In the genomic region with DNA sequence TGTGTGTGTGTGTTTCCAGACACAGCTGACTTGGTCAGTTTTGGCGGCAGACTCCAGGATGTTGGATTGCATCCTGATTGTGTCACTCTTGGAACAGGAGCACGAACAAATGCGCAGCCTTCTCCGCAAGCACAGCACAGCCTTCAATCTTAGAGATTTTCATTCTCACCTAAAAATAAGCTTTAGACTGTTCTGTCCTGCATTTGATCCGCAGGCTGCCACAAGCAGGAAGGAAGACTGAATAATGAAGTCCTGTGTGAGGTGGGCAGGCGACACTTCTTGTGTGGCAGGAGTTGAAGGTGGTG, we compare ENCODE assay signal across 10 mouse cellular contexts. TPM values are rescaled to one million over a fixed set of nuclear protein-coding genes. Genes with fewer than 3 reads are reported as not detected.
DNase-seq lines count a peak whose midpoint lies in the region; ATAC-seq and TF ChIP-seq lines count a peak whose summit lies in the region.
"Had no signal": no experiment of that assay in that cellular context is flagged by ENCODE, and none has a peak within 500 bp of the region (broad histone marks: within the 10 kb centered on the region; RNA-seq: fewer than 3 reads in every experiment).

No protein-coding gene starts in this region.

- peak overlapping the region; percentile 32 for H3K4me3 ChIP-seq in gastrocnemius, adult 2 months
- H3K4me3 ChIP-seq in midbrain, embryonic 10.5 days = no peak overlapping the region
- H3K4me3 ChIP-seq in hindbrain, embryonic 10.5 days = no peak overlapping the region
- H3K4me3 ChIP-seq: embryonic facial prominence, embryonic 12.5 days; liver, embryonic 13.5 days had no signal

- intact Hi-C loops in gastrocnemius, adult 2 months (cut with DNase I) = no loop called here

- peak; percentile 55 for ATAC-seq in frontal cortex, adult (ENCODE audit: low TSS enrichment)

- H3K27ac ChIP-seq in gastrocnemius, adult 2 months = peak overlapping the region; percentile 63
- H3K27ac ChIP-seq in midbrain, embryonic 10.5 days (replicated peaks) = no peak overlapping the region
- H3K27ac ChIP-seq in hindbrain, embryonic 10.5 days = no peak overlapping the region
- H3K27ac ChIP-seq: embryonic facial prominence, embryonic 12.5 days had no signal

- no peaks in the 10 kb centered on the region for H3K9me3 ChIP-seq in midbrain, embryonic 10.5 days (replicated peaks)
- H3K9me3 ChIP-seq in hindbrain, embryonic 10.5 days = no peaks in the 10 kb centered on the region
- H3K9me3 ChIP-seq: embryonic facial prominence, embryonic 12.5 days; liver, embryonic 13.5 days had no signal

- H3K27me3 ChIP-seq in midbrain, embryonic 10.5 days (ENCODE audit: low read depth, poor library complexity, severe bottlenecking) = no peaks in the 10 kb centered on the region
- peaks cover 4% of the 10 kb centered on the region; the same call in 1 of the 2 replicates for H3K27me3 ChIP-seq in hindbrain, embryonic 10.5 days (ENCODE audit: insufficient read depth, poor library complexity, severe bottlenecking)
- H3K27me3 ChIP-seq: embryonic facial prominence, embryonic 12.5 days; liver, embryonic 13.5 days had no signal

- peaks cover 13% of the 10 kb centered on the region for H3K36me3 ChIP-seq in midbrain, embryonic 10.5 days
- H3K36me3 ChIP-seq in hindbrain, embryonic 10.5 days = peaks cover 14% of the 10 kb centered on the region

- no peak for DNase-seq in frontal cortex, postnatal 14 days (ENCODE audit: low spot score in 2 of 2)
- peak; percentile 74 for DNase-seq in NIH3T3 (ENCODE audit: low read depth)
- DNase-seq in gastrocnemius, adult 2 months = peak; percentile 79
- DNase-seq in kidney, postnatal 4 days = peak; percentile 59 to 68
- DNase-seq in spleen, adult 12 weeks (ENCODE audit: low spot score) = no peak
- no peak for DNase-seq in midbrain, embryonic 10.5 days (ENCODE audit: low spot score)
- no peak for DNase-seq in hindbrain, embryonic 10.5 days (ENCODE audit: low spot score)
- DNase-seq: liver, embryonic 13.5 days had no signal

- peaks cover 43% of the 10 kb centered on the region for H3K4me1 ChIP-seq in midbrain, embryonic 10.5 days
- H3K4me1 ChIP-seq in hindbrain, embryonic 10.5 days (replicated peaks) = peaks cover 41% of the 10 kb centered on the region

- TF ChIP-seq CTCF in gastrocnemius, adult 2 months (IDR thresholded peaks at IDR 0.05) = no peak

- 78% methylated on average over 6 of the region's 6 CpGs for WGBS in midbrain, embryonic 10.5 days
- 75% methylated on average over 6 of the region's 6 CpGs for WGBS in hindbrain, embryonic 10.5 days

RNA-seq across cellular contexts. Expression of gene Sept8, which starts 10.1 kb away (rescaled TPM):
- total RNA-seq in gastrocnemius, adult 2 months (2021) = 10 to 100 TPM in 1 of 2 experiments, 1 to 10 TPM in 1; 9.5 to 14.0 TPM
- 17.3 and 18.0 TPM in 2 replicates for polyA plus RNA-seq in midbrain, embryonic 10.5 days (2016; fragmentation: Nextera tagmentation; extraction: Ambion mirVana)
- polyA plus RNA-seq in hindbrain, embryonic 10.5 days (2016; fragmentation: Nextera tagmentation; extraction: Ambion mirVana) = 14.8 and 15.6 TPM in 2 replicates

RNA-seq across cellular contexts. Expression of gene Kif3a, which starts 38.0 kb away (rescaled TPM):
- total RNA-seq in gastrocnemius, adult 2 months (2021) = 1 to 10 TPM; 4.6 to 6.3 TPM
- polyA plus RNA-seq in midbrain, embryonic 10.5 days (2016; fragmentation: Nextera tagmentation; extraction: Ambion mirVana) = 77.3 and 94.6 TPM in 2 replicates
- 67.8 and 71.5 TPM in 2 replicates for polyA plus RNA-seq in hindbrain, embryonic 10.5 days (2016; fragmentation: Nextera tagmentation; extraction: Ambion mirVana)

RNA-seq across cellular contexts. Expression of gene Sowaha, which starts 49.1 kb away (rescaled TPM):
- under 1 TPM; 0.06 to 0.15 TPM for total RNA-seq in gastrocnemius, adult 2 months (2021)
- polyA plus RNA-seq in midbrain, embryonic 10.5 days (2016; fragmentation: Nextera tagmentation; extraction: Ambion mirVana) = 0.19 and 0.26 TPM in 2 replicates
- 0.26 and 0.44 TPM in 2 replicates for polyA plus RNA-seq in hindbrain, embryonic 10.5 days (2016; fragmentation: Nextera tagmentation; extraction: Ambion mirVana)

RNA-seq across cellular contexts. Expression of gene Gm9945, which starts 49.2 kb away (rescaled TPM):
- not detected for total RNA-seq in gastrocnemius, adult 2 months (2021)
- polyA plus RNA-seq in midbrain, embryonic 10.5 days (2016; fragmentation: Nextera tagmentation; extraction: Ambion mirVana) = not detected in 2 replicates
- polyA plus RNA-seq in hindbrain, embryonic 10.5 days (2016; fragmentation: Nextera tagmentation; extraction: Ambion mirVana) = not detected in 2 replicates
- polyA plus RNA-seq: embryonic facial prominence, embryonic 12.5 days had no signal

RNA-seq across cellular contexts. Expression of gene Gm9837, which starts 58.9 kb away (rescaled TPM):
- total RNA-seq in gastrocnemius, adult 2 months (2021) = not detected
- not detected in 2 replicates for polyA plus RNA-seq in midbrain, embryonic 10.5 days (2016; fragmentation: Nextera tagmentation; extraction: Ambion mirVana)
- not detected in 2 replicates for polyA plus RNA-seq in hindbrain, embryonic 10.5 days (2016; fragmentation: Nextera tagmentation; extraction: Ambion mirVana)
- polyA plus RNA-seq: embryonic facial prominence, embryonic 12.5 days; liver, embryonic 13.5 days had no signal

Comparison
In these comparisons a context has a peak if more than half of its experiments do, and no peak if none do; other contexts are left out.
1. DNase-seq: peak in NIH3T3 (single experiment), gastrocnemius, adult 2 months (single experiment) and kidney, postnatal 4 days (2 of 2); none in frontal cortex, postnatal 14 days (0 of 2), spleen, adult 12 weeks (single experiment), midbrain, embryonic 10.5 days (single experiment) and hindbrain, embryonic 10.5 days (single experiment).